Mouse (Mus musculus) lung, postnatal 4 days (tissue): Measurements from ENCODE around the gene Samsn1.

Experiments
- DNase-seq, 2 experiments: peaks; one replicate each; pipeline ENCODE4 v3.0.0; 2021

Samsn1 gene

GRCm38 (mm10) chr16:76022181-76022580 lies at the start of gene Samsn1:
TSS of gene Samsn1 (minus strand) at chr16:76022281.
- no peak for DNase-seq

DNA sequence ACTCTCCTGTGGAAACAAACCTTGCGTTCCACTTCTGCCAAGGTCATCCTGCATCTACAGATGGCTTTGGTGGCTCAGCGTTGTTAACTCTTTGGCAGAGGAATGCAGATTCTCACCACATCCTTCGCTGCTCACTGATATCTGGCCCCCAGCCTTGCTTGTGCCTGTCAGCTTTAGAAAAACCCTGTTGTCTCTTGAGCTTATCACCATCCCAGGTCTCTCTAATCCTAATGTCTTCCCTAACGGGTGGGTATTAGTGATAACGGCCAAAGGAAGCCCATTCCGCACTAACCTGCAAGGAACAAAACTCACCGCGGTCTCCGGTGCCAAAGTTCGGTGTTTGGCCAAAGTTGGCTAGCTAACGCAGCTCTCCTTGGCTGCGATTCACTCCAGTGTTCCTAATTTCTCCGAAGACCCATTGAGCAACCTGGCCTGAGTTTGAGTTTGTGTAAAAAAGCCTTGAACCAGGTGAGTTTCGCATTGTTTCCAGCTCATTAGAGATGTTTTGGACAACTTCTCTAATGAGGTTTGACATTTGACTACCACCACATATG lies 44.1 kb upstream of the Samsn1 start:
- DNase-seq: no peak

DNA sequence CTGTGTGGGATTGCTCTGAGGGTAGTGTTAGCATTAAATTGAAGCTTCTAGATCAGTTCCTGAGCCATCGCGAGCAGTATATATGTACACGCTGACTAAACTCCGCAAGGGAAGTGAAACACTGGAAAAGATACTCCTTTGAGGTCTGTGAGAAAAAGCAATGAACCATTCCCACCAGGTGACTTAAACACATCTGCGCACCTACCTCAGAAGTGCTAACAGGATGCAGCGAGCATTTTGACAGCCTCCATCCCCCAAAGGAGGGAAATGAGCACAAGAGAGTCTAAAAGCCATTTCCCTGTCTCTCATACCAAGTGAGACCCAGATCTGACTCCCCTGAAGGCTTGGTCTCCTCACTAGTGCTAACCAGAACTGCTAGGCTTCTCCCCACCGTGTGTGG lies 32.9 kb upstream of the Samsn1 start:
- DNase-seq: no peak

DNA sequence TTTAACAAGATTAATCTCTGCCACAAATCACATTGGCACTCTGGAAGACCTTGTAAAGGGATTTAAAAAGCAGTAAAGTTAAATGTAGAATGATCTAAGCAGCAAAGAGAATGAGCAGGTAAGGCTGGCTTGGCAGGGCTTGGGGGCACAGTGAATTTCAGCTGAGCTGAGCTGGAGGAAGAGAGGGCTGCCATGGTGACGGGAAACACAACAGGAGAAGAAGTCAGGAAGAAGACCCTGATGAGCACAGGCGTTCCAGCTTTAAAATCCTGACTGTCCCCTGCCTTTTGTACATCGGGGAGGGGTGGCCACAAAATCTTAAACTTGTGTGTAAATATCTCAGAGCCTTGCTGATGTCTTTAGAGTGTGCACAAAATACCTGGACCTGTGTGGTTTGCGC lies 32.0 kb upstream of the Samsn1 start:
- no peak for DNase-seq

- no peak for DNase-seq
Observed at GRCm38 (mm10) chr16:76053537-76053936, 31.5 kb upstream of the Samsn1 start.

GRCm38 (mm10) chr16:76047066-76047465 lies 25.0 kb upstream of the Samsn1 start:
- DNase-seq: no peak

DNA sequence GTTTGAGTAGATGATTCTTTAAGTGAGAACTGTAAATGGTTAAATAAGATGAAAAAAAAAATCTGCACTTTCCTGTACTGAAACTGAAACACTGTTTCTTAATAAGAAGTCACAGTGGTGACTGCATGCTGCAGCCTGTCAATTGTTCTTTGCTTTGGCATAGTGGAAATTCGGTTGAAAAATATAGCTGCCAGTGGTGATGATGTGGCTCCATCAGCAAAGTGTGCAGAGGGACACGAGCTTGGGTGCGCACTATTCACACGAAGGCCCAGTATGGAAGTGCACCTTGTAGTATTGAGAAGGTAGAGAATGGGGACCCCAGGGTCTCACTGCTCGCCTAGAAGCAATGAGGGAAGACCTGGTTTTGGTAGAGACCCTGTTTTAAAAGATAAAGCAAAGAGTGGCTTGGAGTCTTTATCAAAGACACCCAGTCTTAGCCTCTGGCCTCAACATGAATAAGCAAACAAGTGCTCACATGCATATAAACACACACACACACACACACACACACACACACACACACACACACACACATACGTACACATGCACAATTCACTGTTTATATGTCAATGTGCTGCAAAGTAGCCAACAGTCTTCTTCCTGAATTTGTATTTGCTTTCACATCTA lies 18.4 kb upstream of the Samsn1 start:
- no peak for DNase-seq

GRCm38 (mm10) chr16:76019164-76019563 lies 2.9 kb downstream of the Samsn1 start:
- DNase-seq: no peak

GRCm38 (mm10) chr16:76003812-76004389 lies 18.2 kb downstream of the Samsn1 start:
- no peak for DNase-seq

GRCm38 (mm10) chr16:76002870-76003572 lies 19.1 kb downstream of the Samsn1 start:
- no peak for DNase-seq

GRCm38 (mm10) chr16:76002287-76002686 lies 19.8 kb downstream of the Samsn1 start:
- DNase-seq: no peak

GRCm38 (mm10) chr16:76001788-76002187 lies 20.3 kb downstream of the Samsn1 start:
- no peak for DNase-seq

- DNase-seq: no peak
Observed at GRCm38 (mm10) chr16:76000127-76000526, 22.0 kb downstream of the Samsn1 start.

GRCm38 (mm10) chr16:75990173-75990572 lies 31.9 kb downstream of the Samsn1 start:
- no peak for DNase-seq

- DNase-seq: no peak
Observed at GRCm38 (mm10) chr16:75983831-75984230, 38.2 kb downstream of the Samsn1 start.

DNA sequence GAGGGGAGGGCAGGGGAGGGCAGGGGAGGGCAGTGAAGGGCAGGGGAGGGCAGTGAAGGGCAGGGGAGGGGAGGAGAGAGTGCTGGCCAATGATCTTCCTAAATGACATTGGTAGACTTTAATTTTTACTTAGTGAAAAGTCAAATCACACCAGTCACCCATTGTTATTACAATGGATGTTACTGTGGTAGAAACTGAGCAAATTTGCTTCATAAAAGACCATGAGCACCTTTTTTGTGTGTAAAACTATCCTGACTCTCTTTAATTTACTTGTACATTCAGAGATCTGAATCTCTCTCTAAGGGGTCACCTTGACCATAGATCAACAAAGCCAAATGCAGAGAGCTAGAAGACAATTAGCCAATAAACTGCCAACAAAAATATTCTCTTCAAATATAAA lies 42.7 kb downstream of the Samsn1 start:
- no peak for DNase-seq

- no peak for DNase-seq
Observed at GRCm38 (mm10) chr16:75977798-75978197, 44.3 kb downstream of the Samsn1 start.

DNA sequence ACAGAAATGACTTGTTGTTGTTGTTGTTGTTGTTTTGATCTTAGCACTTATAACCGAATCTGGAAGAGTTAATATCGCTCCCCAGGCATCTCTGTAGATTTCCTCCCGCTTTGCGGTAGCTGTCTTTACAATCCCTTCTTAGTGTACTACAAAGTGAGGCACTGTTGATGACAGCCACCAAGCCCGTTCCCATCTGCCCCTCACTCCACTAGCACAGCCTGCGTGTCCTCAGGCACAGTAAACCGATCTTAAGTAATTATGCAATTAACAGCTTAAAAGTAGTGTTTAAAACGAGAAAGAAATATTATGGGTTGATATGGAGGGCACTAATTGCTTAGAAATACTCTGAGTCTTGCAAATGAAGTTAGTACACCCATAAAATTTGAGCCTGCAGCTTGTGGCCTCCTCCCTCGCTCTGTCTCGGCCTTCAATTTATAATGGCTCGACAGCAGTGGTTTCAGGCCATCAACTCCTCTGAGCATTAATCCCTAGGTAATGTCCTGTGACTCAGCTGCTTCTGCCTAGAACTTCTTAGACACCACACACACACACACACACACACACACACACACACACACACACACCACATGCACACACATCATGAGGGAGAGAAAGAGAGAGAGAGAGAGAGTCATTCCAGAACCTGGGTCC lies 46.3 kb downstream of the Samsn1 start:
- DNase-seq: no peak

DNA sequence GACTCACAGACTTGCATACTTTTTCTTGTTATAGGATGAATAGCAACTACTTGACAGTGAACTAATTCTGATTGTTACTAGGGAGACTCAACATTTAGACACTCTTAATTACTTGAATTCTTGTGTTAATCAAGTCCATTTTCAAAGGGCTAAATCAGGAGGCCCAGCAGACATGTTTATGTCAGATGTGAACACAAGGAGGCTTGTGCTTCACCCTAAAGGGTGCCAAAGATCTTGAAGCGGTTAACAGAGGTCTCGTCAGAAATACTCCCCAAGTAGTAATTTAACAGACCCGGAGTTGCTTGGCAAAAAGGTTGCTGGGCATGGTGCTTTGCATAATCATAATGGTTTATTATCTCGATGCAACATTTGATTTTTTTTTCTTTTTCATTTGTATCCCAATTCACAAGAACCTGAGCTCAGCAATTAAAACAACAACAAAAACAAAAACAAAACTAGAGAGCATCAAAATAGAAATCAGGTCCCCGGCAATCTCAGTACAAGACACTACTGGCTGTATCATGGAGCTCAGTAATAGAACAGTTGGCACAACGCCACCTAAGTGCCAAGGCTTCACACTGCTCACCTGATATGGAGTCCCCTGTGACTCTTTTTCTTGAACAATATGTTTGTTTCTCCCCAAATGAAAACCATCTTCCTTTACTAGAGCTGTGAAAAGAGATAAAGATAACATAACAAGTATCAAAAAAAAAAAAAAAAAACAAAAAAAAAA lies 51.6 kb downstream of the Samsn1 start:
- DNase-seq: no peak

- DNase-seq: peak; percentile 19 to 48
Observed at GRCm38 (mm10) chr16:75962021-75962420, 60.1 kb downstream of the Samsn1 start.

DNA sequence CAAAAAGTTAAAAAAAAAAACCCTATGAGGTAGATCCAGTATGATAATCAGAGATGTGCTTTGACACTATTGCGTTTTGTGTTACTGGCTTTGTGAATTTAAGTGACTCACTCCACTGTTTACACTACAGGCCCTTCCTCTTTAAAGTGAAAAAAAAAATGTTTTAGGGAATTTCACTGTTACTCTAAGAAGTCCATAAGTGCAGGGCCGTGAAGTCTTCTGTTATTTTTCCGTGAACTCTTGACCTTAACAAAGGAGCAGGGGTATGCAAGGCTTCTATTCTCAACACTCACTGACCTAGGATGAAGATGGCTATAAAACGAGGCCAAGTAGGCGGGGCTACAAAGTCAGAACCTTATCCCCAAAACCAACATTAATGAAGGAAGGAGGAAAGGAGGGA lies 60.6 kb downstream of the Samsn1 start:
- DNase-seq: no peak

DNA sequence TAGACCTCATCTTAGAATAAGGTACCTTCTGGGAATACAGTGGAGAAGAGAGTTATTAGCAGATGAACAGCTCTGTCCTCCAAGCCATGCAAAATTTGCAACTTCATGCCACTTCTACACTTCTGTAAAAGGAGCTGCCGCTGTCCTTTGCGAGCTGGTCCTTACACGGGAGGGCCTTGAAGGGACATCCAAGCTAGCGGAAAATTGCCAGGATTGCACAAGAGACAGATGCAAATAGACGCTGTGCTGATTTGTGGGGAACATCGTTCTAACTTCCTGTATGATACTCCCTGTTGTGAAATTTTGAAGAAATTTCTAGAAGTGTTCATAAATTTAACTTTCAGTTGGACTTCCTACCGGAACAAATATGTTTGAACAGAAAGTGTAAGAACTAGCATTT lies 61.0 kb downstream of the Samsn1 start:
- peak; percentile 31 to 43 for DNase-seq

GRCm38 (mm10) chr16:75933357-75933756 lies 88.7 kb downstream of the Samsn1 start:
- DNase-seq: no peak
